Mouse (Mus musculus) cerebellum, postnatal 10 days (tissue): ENCODE results near the gene Ap3b1.

Source experiments
- DNase-seq, 2 experiments: peaks; one replicate each; pipeline ENCODE4 v3.0.0; 2021; ENCODE audit warnings: mixed read lengths in 2 of 2

The Ap3b1 gene

GRCm38 (mm10) chr13:94454131-94454530 lies 95.4 kb downstream of the Ap3b1 start:
- peak; percentile 54 to 74 for DNase-seq

- DNase-seq = no peak
Measured at GRCm38 (mm10) chr13:94459143-94459542, 100.4 kb downstream of the Ap3b1 start.

GRCm38 (mm10) chr13:94464221-94464620 lies 105.5 kb downstream of the Ap3b1 start:
- no peak for DNase-seq

GRCm38 (mm10) chr13:94468551-94468950 lies 109.8 kb downstream of the Ap3b1 start:
- DNase-seq = no peak

- DNase-seq = no peak
Measured at GRCm38 (mm10) chr13:94471009-94471672, 112.4 kb downstream of the Ap3b1 start.

- DNase-seq = no peak
Measured at GRCm38 (mm10) chr13:94476208-94476607, 117.4 kb downstream of the Ap3b1 start.

- no peak for DNase-seq
Measured at GRCm38 (mm10) chr13:94480256-94480655, 121.5 kb downstream of the Ap3b1 start.

- DNase-seq = no peak
Measured at GRCm38 (mm10) chr13:94490684-94491083, 131.9 kb downstream of the Ap3b1 start.

GRCm38 (mm10) chr13:94491159-94491558 lies 132.4 kb downstream of the Ap3b1 start:
- DNase-seq = no peak

GRCm38 (mm10) chr13:94497521-94497920 lies 138.8 kb downstream of the Ap3b1 start:
- DNase-seq = no peak

- DNase-seq = no peak
Measured at GRCm38 (mm10) chr13:94506411-94506810, 147.7 kb downstream of the Ap3b1 start.

- no peak for DNase-seq
Measured at GRCm38 (mm10) chr13:94508344-94508743, 149.6 kb downstream of the Ap3b1 start.

GRCm38 (mm10) chr13:94513157-94513767 lies 154.5 kb downstream of the Ap3b1 start:
- DNase-seq = no peak

- DNase-seq = no peak
Measured at GRCm38 (mm10) chr13:94513898-94514297, 155.1 kb downstream of the Ap3b1 start.

- DNase-seq = no peak
Measured at GRCm38 (mm10) chr13:94514992-94515391, 156.2 kb downstream of the Ap3b1 start.

- DNase-seq = no peak
Measured at GRCm38 (mm10) chr13:94516532-94516931, 157.8 kb downstream of the Ap3b1 start.

GRCm38 (mm10) chr13:94518176-94518575 lies 159.4 kb downstream of the Ap3b1 start:
- DNase-seq = no peak

GRCm38 (mm10) chr13:94519276-94519675 lies 160.5 kb downstream of the Ap3b1 start:
- no peak for DNase-seq

- no peak for DNase-seq
Measured at GRCm38 (mm10) chr13:94523213-94523612, 164.5 kb downstream of the Ap3b1 start.

- DNase-seq = no peak
Measured at GRCm38 (mm10) chr13:94524669-94525238, 166.0 kb downstream of the Ap3b1 start.

GRCm38 (mm10) chr13:94529138-94529537 lies 170.4 kb downstream of the Ap3b1 start:
- DNase-seq = no peak

- no peak for DNase-seq
Measured at GRCm38 (mm10) chr13:94533516-94533915, 174.8 kb downstream of the Ap3b1 start.

GRCm38 (mm10) chr13:94537336-94537735 lies 178.6 kb downstream of the Ap3b1 start:
- no peak for DNase-seq
